Mouse (Mus musculus) neural tube, embryonic 10.5 days (tissue): ENCODE measurements around the gene Tsg101.
A peak's percentile ranks its signal among the peaks of the same experiment; 100 is the strongest.
"Not testable (repeated sequence)": the region's sequence is repeated elsewhere in the genome, so short reads cannot be mapped to it uniquely, and the experiment has no call there.

Source experiments
- DNase-seq: peaks from one replicate; pipeline ENCODE4 v3.0.0-alpha.2; 2017; ENCODE audit warnings: low spot score; ENCODE audit errors: extremely low spot score

The Tsg101 gene

GRCm38 (mm10) chr7:46919551-46920176 is at the start of gene Tsg101:
Gene Tsg101, minus strand, starts transcription at chr7:46919969.
- peak; percentile 96 for DNase-seq

- no peak for DNase-seq
These were observed 44.3 kb upstream of the Tsg101 start for GRCm38 (mm10) chr7:46964070-46964469.

GRCm38 (mm10) chr7:46962806-46963618 is 43.2 kb upstream of the Tsg101 start:
- DNase-seq = peak; percentile 69

- DNase-seq = no peak
These were observed 42.4 kb upstream of the Tsg101 start for GRCm38 (mm10) chr7:46962132-46962531.

GRCm38 (mm10) chr7:46960991-46961390 is 41.2 kb upstream of the Tsg101 start:
- no peak for DNase-seq

- DNase-seq = no peak
These were observed 39.1 kb upstream of the Tsg101 start for GRCm38 (mm10) chr7:46958853-46959252.

- peak; percentile 96 for DNase-seq
These were observed 38.3 kb upstream of the Tsg101 start, which contains the start of gene Uevld for GRCm38 (mm10) chr7:46957831-46958691. Gene Uevld, minus strand, starts transcription at chr7:46958527.

GRCm38 (mm10) chr7:46935847-46936246 is 16.1 kb upstream of the Tsg101 start:
- no peak for DNase-seq

GRCm38 (mm10) chr7:46934788-46935187 is 15.0 kb upstream of the Tsg101 start:
- DNase-seq = no peak

GRCm38 (mm10) chr7:46931370-46931769 is 11.6 kb upstream of the Tsg101 start:
- no peak for DNase-seq

- DNase-seq = no peak
These were observed 8.5 kb upstream of the Tsg101 start for GRCm38 (mm10) chr7:46928291-46928690.

- no peak for DNase-seq
These were observed 2.3 kb upstream of the Tsg101 start for GRCm38 (mm10) chr7:46922075-46922474.

GRCm38 (mm10) chr7:46918678-46919371 is 944 bp downstream of the Tsg101 start:
- DNase-seq = no peak

GRCm38 (mm10) chr7:46916376-46916775 is 3.4 kb downstream of the Tsg101 start:
- DNase-seq = no peak

GRCm38 (mm10) chr7:46911250-46911649 is 8.5 kb downstream of the Tsg101 start:
- DNase-seq = no peak

GRCm38 (mm10) chr7:46899343-46899742 is 20.4 kb downstream of the Tsg101 start:
- DNase-seq = no peak

- no peak for DNase-seq
These were observed 24.3 kb downstream of the Tsg101 start for GRCm38 (mm10) chr7:46895511-46895910.

- DNase-seq = no peak
These were observed 36.5 kb downstream of the Tsg101 start for GRCm38 (mm10) chr7:46883304-46883703.

- DNase-seq = not testable (repeated sequence)
These were observed 37.8 kb downstream of the Tsg101 start for GRCm38 (mm10) chr7:46881941-46882340.

GRCm38 (mm10) chr7:46880992-46881391 is 38.8 kb downstream of the Tsg101 start:
- DNase-seq = no peak

- DNase-seq = no peak
These were observed 39.9 kb downstream of the Tsg101 start for GRCm38 (mm10) chr7:46879851-46880250.
